Mouse (Mus musculus): Measurements from ENCODE around the gene Cd247. TPM values are rescaled to one million over a fixed set of nuclear protein-coding genes. Genes with fewer than 3 reads are reported as not detected.
"Not testable (repeated sequence)": the region's sequence is repeated elsewhere in the genome, so short reads cannot be mapped to it uniquely, and the experiment has no call there.

Cd247 gene
- total RNA-seq (2015; ENCODE audit: low replicate concordance) = 1.0 TPM in 1 of 2 replicates, not detected in the other
- total RNA-seq (2017; ENCODE audit: low replicate concordance) = 0.68 and 4.2 TPM in 2 replicates

GRCm38 (mm10) chr1:165788511-165788910, at the start of gene Cd247:
TSS of gene Cd247 (plus strand) at chr1:165788681.
- ATAC-seq (replicated peaks; ENCODE audit: low FRiP score, poor library complexity, severe bottlenecking) = no peak

- ATAC-seq (replicated peaks; ENCODE audit: low FRiP score, poor library complexity, severe bottlenecking) = no peak
These were observed 49.5 kb upstream of the Cd247 start for GRCm38 (mm10) chr1:165738985-165739384.

- ATAC-seq (replicated peaks; ENCODE audit: low FRiP score, poor library complexity, severe bottlenecking) = no peak
These were observed 46.5 kb upstream of the Cd247 start for GRCm38 (mm10) chr1:165741989-165742388.

DNA sequence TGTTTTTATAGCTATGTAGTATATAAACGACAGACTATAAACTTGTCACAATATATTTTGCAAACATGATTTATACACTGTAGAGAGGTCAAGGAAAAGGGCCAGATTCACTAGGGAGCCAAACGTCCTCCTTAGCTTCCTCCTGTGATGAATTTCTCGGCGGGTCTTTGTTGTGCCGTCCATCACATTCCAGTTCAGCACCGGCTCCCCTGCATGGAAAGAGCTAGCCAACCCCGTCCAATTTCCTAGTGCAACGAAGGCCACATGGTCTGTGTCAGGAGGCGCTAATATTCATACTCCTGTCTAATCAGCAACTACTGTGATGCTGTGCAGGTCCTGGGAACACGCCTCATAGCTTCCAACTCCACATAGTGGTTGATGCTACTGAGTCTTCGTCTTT, 40.4 kb upstream of the Cd247 start:
- ATAC-seq (replicated peaks; ENCODE audit: low FRiP score, poor library complexity, severe bottlenecking) = no peak

DNA sequence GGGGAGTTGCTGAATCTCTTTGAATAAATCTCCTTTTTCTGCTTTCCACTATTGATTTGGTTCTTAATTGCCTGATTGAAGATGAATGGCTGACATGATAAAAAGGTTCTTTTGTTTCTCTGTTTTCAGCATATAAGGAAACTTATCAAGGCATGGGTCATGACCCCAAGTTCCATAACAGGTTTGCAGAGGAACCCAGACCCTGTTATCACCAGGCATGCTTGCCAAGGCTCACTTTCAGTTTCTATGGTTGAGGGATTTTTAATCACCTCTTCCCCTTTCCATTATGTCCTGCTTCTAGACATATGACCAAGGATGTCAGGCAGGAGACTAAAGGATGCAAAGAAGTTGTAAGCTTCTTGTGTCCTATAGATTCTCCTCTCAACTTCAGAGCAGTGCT, 37.3 kb upstream of the Cd247 start:
- ATAC-seq (replicated peaks; ENCODE audit: low FRiP score, poor library complexity, severe bottlenecking) = no peak

DNA sequence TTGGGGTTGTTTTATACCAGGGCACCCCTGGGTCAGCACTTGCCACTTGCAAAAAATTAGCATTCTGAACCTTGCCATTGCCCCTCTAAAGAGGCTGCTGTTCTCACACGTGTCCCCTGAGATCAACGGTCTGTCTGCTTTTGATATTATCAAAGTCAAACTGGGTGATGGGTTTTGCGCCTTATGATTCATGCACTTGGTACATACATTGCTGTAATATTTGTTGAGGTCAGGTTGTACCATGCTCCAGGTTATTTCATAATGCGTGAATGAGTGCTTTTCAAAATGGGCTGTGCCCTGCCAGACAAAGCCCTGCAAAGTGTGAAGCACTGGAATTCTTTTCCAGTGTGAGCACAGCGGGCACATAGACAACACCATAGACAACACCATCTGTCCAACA, 36.6 kb upstream of the Cd247 start:
- ATAC-seq (replicated peaks; ENCODE audit: low FRiP score, poor library complexity, severe bottlenecking) = no peak

GRCm38 (mm10) chr1:165754205-165754604, 34.3 kb upstream of the Cd247 start:
- no peak for ATAC-seq (replicated peaks; ENCODE audit: low FRiP score, poor library complexity, severe bottlenecking)

DNA sequence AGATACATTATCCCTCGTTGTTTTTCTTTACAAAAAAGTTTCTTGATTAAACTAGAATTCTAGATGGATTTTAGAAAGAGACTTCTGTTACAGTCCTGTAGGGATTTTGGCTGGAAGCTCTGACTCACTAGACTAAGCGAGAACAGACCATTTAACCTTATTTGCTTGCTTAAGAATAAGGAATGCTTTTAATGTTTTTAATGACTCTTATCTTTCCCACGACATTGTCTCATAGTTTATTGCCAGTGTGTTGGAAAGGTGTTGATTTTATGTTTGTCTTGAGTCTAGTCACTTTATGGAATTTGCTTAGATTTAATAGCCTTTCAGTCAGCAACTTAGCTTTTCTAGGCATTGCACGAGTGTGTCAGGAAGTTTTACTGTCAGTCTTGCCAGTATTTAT, 33.3 kb upstream of the Cd247 start:
- ATAC-seq (replicated peaks; ENCODE audit: low FRiP score, poor library complexity, severe bottlenecking) = no peak

GRCm38 (mm10) chr1:165761522-165762305, 26.8 kb upstream of the Cd247 start:
- no peak for ATAC-seq (replicated peaks; ENCODE audit: low FRiP score, poor library complexity, severe bottlenecking)

- ATAC-seq (replicated peaks; ENCODE audit: low FRiP score, poor library complexity, severe bottlenecking) = not testable (repeated sequence)
These were observed 26.0 kb upstream of the Cd247 start for GRCm38 (mm10) chr1:165762498-165762897.

GRCm38 (mm10) chr1:165762914-165763634, 25.4 kb upstream of the Cd247 start:
- ATAC-seq (replicated peaks; ENCODE audit: low FRiP score, poor library complexity, severe bottlenecking) = 0 out of 2 replicates have a peak, but pooled peaks have one; percentile 36

- ATAC-seq (replicated peaks; ENCODE audit: low FRiP score, poor library complexity, severe bottlenecking) = peak; percentile 80
These were observed 24.7 kb upstream of the Cd247 start, which contains the start of gene Creg1 for GRCm38 (mm10) chr1:165763635-165764372. TSS of gene Creg1 (plus strand) at chr1:165763746.

- ATAC-seq (replicated peaks; ENCODE audit: low FRiP score, poor library complexity, severe bottlenecking) = no peak
These were observed 23.9 kb upstream of the Cd247 start for GRCm38 (mm10) chr1:165764571-165764970.

DNA sequence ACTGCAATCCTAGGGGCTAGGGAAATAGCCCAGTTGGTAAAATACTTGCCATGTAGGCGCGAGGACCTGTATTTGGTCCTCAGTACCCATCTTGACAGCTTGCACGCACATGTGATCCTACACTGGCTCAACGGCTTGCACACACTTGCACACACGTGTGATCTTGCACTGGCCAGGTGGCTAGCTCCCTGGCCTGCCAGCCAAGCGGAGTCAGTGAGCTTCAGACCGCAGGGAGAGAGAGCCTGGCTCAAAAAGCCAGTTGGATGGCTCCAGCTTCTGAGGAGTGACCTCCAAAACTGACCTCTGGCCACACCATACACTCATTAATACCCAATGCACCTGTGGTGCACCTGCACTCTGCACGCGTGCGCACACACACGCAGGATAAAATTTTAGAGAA, 23.4 kb upstream of the Cd247 start:
- no peak for ATAC-seq (replicated peaks; ENCODE audit: low FRiP score, poor library complexity, severe bottlenecking)

DNA sequence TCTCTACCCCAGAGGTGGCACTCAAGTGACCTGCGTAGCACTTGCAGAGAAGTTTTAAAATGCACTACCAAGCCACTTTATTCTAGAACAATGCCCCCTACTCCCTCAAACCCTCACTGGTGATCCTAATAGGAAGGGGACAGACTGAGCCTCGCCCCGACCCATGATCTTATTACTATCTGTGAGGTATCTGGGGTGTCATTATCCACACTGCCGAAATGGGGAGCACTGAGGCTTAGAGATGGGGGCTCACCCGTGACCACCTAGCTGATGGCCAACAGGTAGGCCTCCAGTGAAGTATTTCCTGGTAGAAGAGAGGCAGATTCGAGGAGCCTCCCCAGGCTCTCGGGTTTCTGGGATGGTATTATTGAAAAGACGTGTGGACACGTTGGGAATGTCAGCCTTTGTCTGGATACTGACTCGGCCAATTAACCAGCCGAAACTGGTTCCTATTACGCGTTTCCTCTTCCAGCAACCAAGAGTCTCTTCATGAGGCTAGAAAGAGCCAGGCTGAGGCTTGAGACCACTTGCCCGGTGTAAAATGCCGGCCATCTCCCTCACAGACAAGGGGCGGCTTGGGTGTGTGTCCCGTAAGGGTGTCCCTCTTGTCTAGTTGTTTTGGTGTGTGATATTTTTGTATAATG, 22.7 kb upstream of the Cd247 start:
- ATAC-seq (replicated peaks; ENCODE audit: low FRiP score, poor library complexity, severe bottlenecking) = no peak

- peak; percentile 47 for ATAC-seq (replicated peaks; ENCODE audit: low FRiP score, poor library complexity, severe bottlenecking)
These were observed 22.1 kb upstream of the Cd247 start for GRCm38 (mm10) chr1:165766295-165766890.

DNA sequence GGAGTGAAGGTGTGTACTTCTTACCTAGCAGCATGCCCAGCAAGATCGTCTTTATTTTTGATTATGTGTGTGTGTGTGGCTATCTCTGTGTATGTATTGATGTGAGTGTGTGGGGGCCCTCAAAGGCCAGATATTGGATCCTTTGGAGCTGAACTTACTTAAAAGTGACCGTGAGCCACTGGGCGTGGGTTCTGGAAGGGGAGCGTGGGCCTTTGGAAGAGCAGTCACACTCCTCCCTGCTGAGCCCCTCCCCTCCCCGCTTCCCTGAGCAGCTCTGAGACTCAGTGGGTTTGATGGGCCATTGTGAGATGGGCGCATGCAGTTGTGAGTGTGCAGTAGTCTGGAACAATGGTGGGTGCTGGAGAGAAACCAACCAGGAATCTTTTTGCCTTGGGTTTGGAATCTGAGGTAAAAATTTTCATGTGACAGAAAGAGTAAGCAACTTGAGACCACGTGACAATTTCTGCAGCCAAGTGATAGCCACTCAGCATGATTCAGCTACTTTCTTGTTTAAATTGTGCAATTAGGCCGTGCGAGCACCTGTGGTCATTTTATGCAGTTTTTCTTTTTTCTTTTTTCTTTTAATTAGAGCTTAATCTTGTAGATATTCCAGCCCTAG, 19.5 kb upstream of the Cd247 start:
- ATAC-seq (replicated peaks; ENCODE audit: low FRiP score, poor library complexity, severe bottlenecking) = peak; percentile 41

DNA sequence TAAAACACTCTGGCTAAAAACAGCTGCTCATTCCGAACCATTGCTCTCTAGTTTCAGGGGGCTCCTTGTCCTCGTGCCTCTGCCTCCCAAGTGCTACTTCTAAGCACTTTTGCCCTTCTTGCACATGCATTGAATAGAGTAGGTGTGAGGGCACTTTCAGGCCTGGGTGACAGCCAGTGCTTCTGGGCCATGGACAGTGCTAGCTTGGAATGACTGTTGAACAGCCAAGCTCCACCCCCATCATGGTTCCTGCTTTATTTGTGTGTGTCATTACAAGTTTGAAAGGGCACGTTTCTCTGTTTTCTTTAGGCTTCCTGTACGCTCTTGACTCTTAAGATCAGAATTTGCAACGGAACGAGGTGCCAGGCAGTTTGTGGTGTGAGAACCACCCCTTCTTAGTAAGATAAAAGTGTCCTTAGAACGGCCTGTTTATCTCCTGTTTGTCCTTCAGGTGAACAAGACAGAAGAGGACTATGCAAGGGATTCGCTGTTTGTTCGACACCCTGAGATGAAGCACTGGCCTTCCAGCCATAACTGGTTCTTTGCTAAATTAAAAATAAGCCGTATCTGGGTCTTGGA, 18.2 kb upstream of the Cd247 start:
- no peak for ATAC-seq (replicated peaks; ENCODE audit: low FRiP score, poor library complexity, severe bottlenecking)

- peak; percentile 50 for ATAC-seq (replicated peaks; ENCODE audit: low FRiP score, poor library complexity, severe bottlenecking)
These were observed 17.0 kb upstream of the Cd247 start for GRCm38 (mm10) chr1:165771491-165771897.

All from erythroblast, adult 5-6 weeks (primary cell).